Mouse (Mus musculus): ENCODE measurements around the gene Nudt8. TPM values are rescaled to one million over a fixed set of nuclear protein-coding genes. Genes with fewer than 3 reads are reported as not detected.
"Not testable (repeated sequence)": the region's sequence is repeated elsewhere in the genome, so short reads cannot be mapped to it uniquely, and the experiment has no call there.

The Nudt8 gene
- polyA plus RNA-seq, 1 experiment from 2014 or later, result 35.1 TPM

DNA sequence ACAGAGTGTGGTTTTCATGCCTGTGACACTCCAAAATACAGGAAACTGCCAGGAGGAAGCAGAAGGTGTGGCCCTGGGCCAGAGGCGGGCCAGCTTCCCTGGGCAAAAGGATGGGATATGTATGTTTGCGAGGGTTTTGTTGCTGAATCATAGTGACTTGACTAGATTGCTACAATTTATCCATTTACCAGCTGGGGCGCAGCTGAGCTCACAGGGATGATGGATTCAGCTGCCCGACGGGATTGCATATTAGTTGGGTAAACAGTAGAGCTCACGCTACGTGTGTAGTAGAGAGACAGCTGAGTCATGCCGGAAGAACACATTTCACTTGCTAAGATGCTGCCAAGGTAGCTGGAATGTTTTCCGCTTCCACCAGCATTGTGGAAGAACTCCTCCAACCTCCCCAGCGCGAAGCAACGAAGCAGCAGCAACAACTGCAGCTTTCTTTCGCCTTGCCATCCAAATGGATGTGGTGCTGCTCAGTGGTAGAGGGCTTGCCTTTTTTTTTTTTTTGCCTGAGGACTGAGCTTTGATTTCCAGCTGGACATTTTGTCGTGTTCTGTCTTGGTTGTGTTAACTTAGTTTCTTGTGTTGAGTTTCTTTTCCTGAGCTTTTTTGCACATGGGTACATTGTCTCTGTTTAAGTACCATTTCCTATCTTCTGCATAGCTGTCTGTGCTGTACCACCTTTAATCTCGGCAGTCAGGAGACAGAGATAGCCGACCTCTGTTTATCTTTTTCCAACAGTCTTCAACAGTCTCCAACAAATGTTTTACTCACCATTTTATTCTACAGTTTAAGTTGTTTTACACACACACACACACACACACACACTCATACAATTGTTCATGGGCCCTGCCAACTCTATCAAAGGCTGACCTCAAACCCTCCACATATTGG lies 45.8 kb downstream of the Nudt8 start, which contains the start of gene Gstp2:
TSS of gene Gstp2 (minus strand) at position 58 of the 900 bp plus-strand sequence.
- ChIA-PET POLR2A (interaction anchor here (0.5 to 3.4 kb wide), 5 partner anchors 8 to 27 kb away, joined by 3 to 21 read pairs (median 4); partner anchors contain the start of gene Gstp1), CTCF (interaction anchor here (0.8 to 6.9 kb wide), 11 partner anchors 11 to 100 kb away, joined by 3 to 74 read pairs (median 3); partner anchors contain the start of gene Ndufv1)
- ATAC-seq (peak; percentile 81), DNase-seq (ENCODE audit: low read depth, low spot score) (peak; percentile 64)
- H3K27me3 ChIP-seq, result no peaks in the 10 kb centered on the region
- in situ Hi-C loops (cut with MboI; ENCODE audit: low pct_unique_long_range_greater_than_20kb), result no loop called here
- TF ChIP-seq CTCF (IDR thresholded peaks at IDR 0.05), result peak; percentile 71

DNA sequence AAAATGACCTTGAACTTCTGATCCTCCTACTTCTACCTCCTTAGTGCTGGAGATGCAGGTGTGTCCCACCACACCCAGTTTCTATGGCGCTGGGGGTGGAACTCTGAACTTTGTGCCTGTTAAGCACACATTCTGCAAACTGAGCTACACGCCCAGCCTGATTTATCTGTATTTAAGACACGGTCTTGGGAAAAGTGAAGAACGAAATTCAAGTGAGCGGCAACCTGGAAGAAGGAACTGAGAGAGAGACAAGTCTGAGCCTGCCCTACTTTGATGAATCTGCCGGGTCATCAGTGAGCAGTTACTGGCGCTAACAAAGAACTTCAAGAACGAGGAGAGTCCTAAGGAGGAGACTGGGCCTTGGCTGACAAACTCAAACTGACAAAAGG lies 46.5 kb downstream of the Nudt8 start:
- TF ChIP-seq CTCF (IDR thresholded peaks at IDR 0.05), result no peak
- ChIA-PET CTCF (interaction anchor here (0.7 to 6.9 kb wide), 12 partner anchors 11 to 101 kb away, joined by 3 to 74 read pairs (median 4); partner anchors contain the start of gene Ndufv1), POLR2A (interaction anchor here (0.5 to 3.4 kb wide), 6 partner anchors 9 to 28 kb away, joined by 3 to 21 read pairs (median 4); partner anchors contain the start of gene Gstp1)
- in situ Hi-C loops (cut with MboI; ENCODE audit: low pct_unique_long_range_greater_than_20kb), result no loop called here
- DNase-seq (ENCODE audit: low read depth, low spot score) (no peak), ATAC-seq (no peak)
- H3K27me3 ChIP-seq, result no peaks in the 10 kb centered on the region

DNA sequence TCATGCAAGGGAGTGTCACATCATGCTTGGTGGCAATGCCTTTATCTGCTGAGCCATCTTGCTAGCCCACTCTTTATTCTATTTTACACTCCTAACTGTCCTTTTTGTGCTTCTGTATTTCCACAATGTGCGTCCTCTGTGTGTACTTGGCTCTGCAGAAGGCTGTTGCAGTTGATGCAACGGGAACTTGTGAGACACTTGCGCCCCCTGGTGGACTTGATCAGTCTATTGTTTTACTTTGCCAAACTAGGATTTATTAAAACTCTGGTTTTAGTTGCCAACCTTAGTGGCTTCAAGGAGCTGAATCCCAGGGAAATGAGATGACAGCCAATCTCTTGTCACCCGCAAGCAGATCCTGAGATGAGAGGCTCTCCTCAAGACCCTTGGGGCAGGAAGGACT lies 47.5 kb downstream of the Nudt8 start:
- CTCF ChIA-PET, result interaction anchor here (0.7 to 6.9 kb wide), 18 partner anchors 10 to 101 kb away, joined by 3 to 74 read pairs (median 4); partner anchors contain the start of genes Gstp1 and Ndufv1
- DNase-seq (ENCODE audit: low read depth, low spot score) (no peak), ATAC-seq (no peak)
- in situ Hi-C loops (cut with MboI; ENCODE audit: low pct_unique_long_range_greater_than_20kb), result no loop called here
- POLR2A ChIA-PET, result interaction anchor here (1.2 to 3.4 kb wide), 3 partner anchors 9 to 29 kb away, joined by 3 to 21 read pairs (median 4); no protein-coding TSS in a partner anchor
- no peaks in the 10 kb centered on the region for H3K27me3 ChIP-seq
- peak; percentile 82 for TF ChIP-seq CTCF (IDR thresholded peaks at IDR 0.05)

DNA sequence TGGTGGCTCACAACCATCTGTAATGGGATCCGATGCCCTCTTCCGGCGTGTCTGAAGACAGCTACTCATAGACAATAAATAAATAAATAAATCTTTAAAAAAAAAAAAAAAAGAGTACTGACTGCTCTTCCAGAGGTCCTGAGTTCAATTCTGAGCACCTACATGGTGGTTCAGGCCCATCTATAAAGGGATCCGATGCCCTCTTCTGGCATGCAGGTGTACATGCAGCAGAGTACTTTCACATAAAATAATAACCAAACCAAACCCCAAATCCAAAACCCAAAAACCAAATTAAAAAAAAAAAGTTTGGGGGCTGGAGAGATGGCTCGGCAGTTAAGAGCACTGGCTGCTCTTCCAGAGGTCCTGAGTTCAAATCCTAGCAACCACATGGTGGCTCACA lies 48.7 kb downstream of the Nudt8 start:
- ATAC-seq; DNase-seq (ENCODE audit: low read depth, low spot score); in situ Hi-C loops (cut with MboI; ENCODE audit: low pct_unique_long_range_greater_than_20kb); H3K27me3 ChIP-seq: not testable (repeated sequence)
- peak; percentile 56 for TF ChIP-seq CTCF (IDR thresholded peaks at IDR 0.05)
- ChIA-PET CTCF (interaction anchor here (1.2 to 6.9 kb wide), 5 partner anchors 18 to 102 kb away, joined by 3 to 74 read pairs (median 16); partner anchors contain the start of gene Ndufv1), POLR2A (interaction anchor here (0.6 kb wide), 1 partner anchor 101 kb away, joined by 3 read pairs; no protein-coding TSS in a partner anchor)

DNA sequence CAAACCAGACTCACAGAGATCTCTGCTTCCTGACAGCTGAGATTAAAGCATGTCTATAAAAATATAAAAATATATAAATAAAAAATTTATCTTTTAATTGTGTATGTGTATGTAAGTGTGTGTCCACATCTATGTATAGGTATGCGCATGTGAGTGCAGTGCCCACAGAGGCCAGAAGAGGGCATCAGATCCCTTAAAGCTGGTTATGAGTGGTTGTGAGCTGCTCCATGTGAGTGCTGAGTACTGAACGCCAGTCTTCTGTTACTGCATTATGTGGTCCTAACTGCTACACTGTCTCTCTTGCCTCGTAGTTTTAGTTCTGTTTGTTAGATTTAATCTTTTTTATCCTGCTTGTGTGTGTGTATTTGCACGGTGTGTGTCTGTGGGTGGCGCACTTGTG lies 50.6 kb downstream of the Nudt8 start:
- no peak for ATAC-seq
- H3K27me3 ChIP-seq, result no peaks in the 10 kb centered on the region
- no peak for DNase-seq (ENCODE audit: low read depth, low spot score)
- CTCF ChIA-PET, result interaction anchor here (1.0 to 6.9 kb wide), 4 partner anchors 17 to 38 kb away, joined by 3 to 74 read pairs (median 8); partner anchors contain the start of genes Cabp2 and Ndufv1
- in situ Hi-C loops (cut with MboI; ENCODE audit: low pct_unique_long_range_greater_than_20kb), result loop anchor here (5.0 kb wide), 2 partner anchors 34 to 36 kb away; no protein-coding TSS in a partner anchor
- POLR2A ChIA-PET, result no interaction called here
- TF ChIP-seq CTCF (IDR thresholded peaks at IDR 0.05), result peak; percentile 33

Other genes starting within 250 kb of the Nudt8 start
- 35.0 TPM for gene Kmt5b, start 233.2 kb upstream of the Nudt8 start, polyA plus RNA-seq (2021)
- gene Chka, start 148.8 kb upstream of the Nudt8 start, polyA plus RNA-seq (2021), result 169 TPM
- 80.3 TPM for gene Tcirg1, start 93.4 kb upstream of the Nudt8 start, polyA plus RNA-seq (2021)
- gene Ndufs8, start 87.8 kb upstream of the Nudt8 start, polyA plus RNA-seq (2021), result 232 TPM
- 22.2 TPM for gene Aldh3b1, start 70.8 kb upstream of the Nudt8 start, polyA plus RNA-seq (2021)
- not detected for gene Unc93b1, start 65.4 kb upstream of the Nudt8 start, polyA plus RNA-seq (2021)
- gene Aldh3b3, start 41.9 kb upstream of the Nudt8 start, polyA plus RNA-seq (2021), result 0.17 TPM
- gene Aldh3b2, start 28.3 kb upstream of the Nudt8 start, polyA plus RNA-seq (2021), result 0.05 TPM
- 3.9 TPM for gene Acy3, start 14.0 kb upstream of the Nudt8 start, polyA plus RNA-seq (2021)
- 0.03 TPM for gene Tbx10, start 7.8 kb upstream of the Nudt8 start, polyA plus RNA-seq (2021)
- 3.1 TPM for gene Gm49405, start within 50 bp of the Nudt8 start, polyA plus RNA-seq (2021)
- gene Doc2g, start 2.7 kb downstream of the Nudt8 start, polyA plus RNA-seq (2021), result 7.1 TPM
- 231 TPM for gene Ndufv1, start 12.2 kb downstream of the Nudt8 start, polyA plus RNA-seq (2021)
- gene Gstp1, start 37.4 kb downstream of the Nudt8 start, polyA plus RNA-seq (2021), result 1,288 TPM
- gene Gstp2, start 45.4 kb downstream of the Nudt8 start, polyA plus RNA-seq (2021), result 379 TPM
- gene Gstp3, start 59.0 kb downstream of the Nudt8 start, polyA plus RNA-seq (2021), result not detected
- gene Cabp2, start 81.0 kb downstream of the Nudt8 start, polyA plus RNA-seq (2021), result not detected
- gene Cdk2ap2, start 96.6 kb downstream of the Nudt8 start, polyA plus RNA-seq (2021), result 93.8 TPM
- 109 TPM for gene Pitpnm1, start 99.4 kb downstream of the Nudt8 start, polyA plus RNA-seq (2021)
- 149 TPM for gene Aip, start 125.3 kb downstream of the Nudt8 start, polyA plus RNA-seq (2021)
- not detected for gene Gpr152, start 139.2 kb downstream of the Nudt8 start, polyA plus RNA-seq (2021)
- gene Cabp4, start 143.5 kb downstream of the Nudt8 start, polyA plus RNA-seq (2021), result 0.17 TPM
- gene Coro1b, start 148.0 kb downstream of the Nudt8 start, polyA plus RNA-seq (2021), result 321 TPM
- gene Ptprcap, start 153.0 kb downstream of the Nudt8 start, polyA plus RNA-seq (2021), result 0.62 TPM
- 43.0 TPM for gene Rps6kb2, start 162.8 kb downstream of the Nudt8 start, polyA plus RNA-seq (2021)
- gene Carns1, start 174.9 kb downstream of the Nudt8 start, polyA plus RNA-seq (2021), result 13.7 TPM
- gene Tbc1d10c, start 190.7 kb downstream of the Nudt8 start, polyA plus RNA-seq (2021), result 1.9 TPM
- gene Ppp1ca, start 191.5 kb downstream of the Nudt8 start, polyA plus RNA-seq (2021), result 674 TPM
- 33.9 TPM for gene Rad9a, start 201.1 kb downstream of the Nudt8 start, polyA plus RNA-seq (2021)
- 122 TPM for gene Clcf1, start 213.7 kb downstream of the Nudt8 start, polyA plus RNA-seq (2021)
- 0.62 TPM for gene AC109138.7, start 213.8 kb downstream of the Nudt8 start, polyA plus RNA-seq (2021)
- 49.5 TPM for gene Pold4, start 231.3 kb downstream of the Nudt8 start, polyA plus RNA-seq (2021)

Measured in Patski (cell line).